14 mouse cellular contexts compared by ENCODE assay signal in the genomic region with DNA sequence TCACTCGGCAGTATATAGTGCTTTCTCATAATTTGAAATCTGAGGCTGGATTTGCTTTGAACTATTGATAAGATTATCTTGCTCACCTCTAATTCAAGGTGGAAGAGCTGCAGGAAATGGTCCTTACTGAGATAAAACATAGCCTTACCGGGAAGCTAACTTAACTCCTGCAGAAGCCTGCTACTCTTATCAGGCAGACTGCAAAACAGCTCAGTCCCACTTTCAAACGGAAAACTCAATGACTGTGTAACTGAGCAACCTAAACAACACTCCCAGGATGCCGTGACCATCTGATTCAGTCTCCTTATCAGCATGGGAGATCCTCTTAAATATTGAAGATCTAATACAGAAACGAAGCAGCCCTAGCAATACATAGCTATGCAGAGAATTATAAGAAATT.
"Had no signal": no experiment of that assay in that cellular context is flagged by ENCODE, and none has a peak within 500 bp of the region (broad histone marks: within the 10 kb centered on the region; RNA-seq: fewer than 3 reads in every experiment).

No protein-coding gene starts in this region.

- H3K4me2 ChIP-seq: liver, embryonic 13.5 days; liver, embryonic 15.5 days; lung, embryonic 14.5 days; midbrain, embryonic 12.5 days; neural tube, embryonic 12.5 days; stomach, embryonic 15.5 days had no signal

- ATAC-seq: liver, postnatal 0 days had no signal

- H3K27me3 ChIP-seq: liver, embryonic 13.5 days; liver, embryonic 15.5 days; midbrain, embryonic 12.5 days; neural tube, embryonic 12.5 days; stomach, embryonic 15.5 days had no signal

- H3K4me3 ChIP-seq: liver, embryonic 13.5 days; liver, embryonic 15.5 days; midbrain, embryonic 12.5 days; neural tube, embryonic 12.5 days; stomach, embryonic 15.5 days had no signal

- H3K4me1 ChIP-seq: liver, embryonic 13.5 days; liver, embryonic 15.5 days; midbrain, embryonic 12.5 days; neural tube, embryonic 12.5 days; stomach, embryonic 15.5 days had no signal

- DNase-seq: liver, embryonic 13.5 days; liver, postnatal 0 days; lung, embryonic 14.5 days; lung, postnatal 10 days; lung, postnatal 4 days; right cerebral cortex, postnatal 14 days; thymus, adult 2 months; thymus, postnatal 25 days; thymus, postnatal 4 days had no signal

- H3K9ac ChIP-seq: liver, embryonic 13.5 days; liver, embryonic 15.5 days; liver, postnatal 0 days; lung, embryonic 14.5 days; midbrain, embryonic 12.5 days; neural tube, embryonic 12.5 days; stomach, embryonic 15.5 days had no signal

- H3K27ac ChIP-seq: liver, embryonic 13.5 days; liver, embryonic 15.5 days; midbrain, embryonic 12.5 days; neural tube, embryonic 12.5 days; stomach, embryonic 15.5 days; stomach, postnatal 0 days had no signal

- H3K9me3 ChIP-seq: liver, embryonic 13.5 days; liver, embryonic 15.5 days; midbrain, embryonic 12.5 days; neural tube, embryonic 12.5 days; stomach, embryonic 15.5 days had no signal

- H3K36me3 ChIP-seq: liver, embryonic 13.5 days; liver, embryonic 15.5 days; midbrain, embryonic 12.5 days; neural tube, embryonic 12.5 days; stomach, embryonic 15.5 days had no signal
